Mouse (Mus musculus) forebrain, embryonic 16.5 days (tissue): ENCODE measurements around the gene BC028528. TPM values are rescaled to one million over a fixed set of nuclear protein-coding genes. Genes with fewer than 3 reads are reported as not detected.
A peak's percentile ranks its signal among the peaks of the same experiment; 100 is the strongest.

ENCODE experiments used
- ATAC-seq: fragments of 200-750 bp; cut with Nextera tagmentation; 2 replicates; pipeline ENCODE4 v1.8.0; 2017; ENCODE audit warnings: mild to moderate bottlenecking, moderate library complexity
- H3K27ac ChIP-seq: fragments of 300-500 bp; sonication (generic); 2 replicates; pipeline ENCODE4 v1.5.1; 2014; ENCODE audit warnings: low read length, control low read depth
- H3K27me3 ChIP-seq: fragments of 300-500 bp; sonication (generic); replicated peaks from 2 replicates; pipeline ENCODE4 v1.6.1; 2014; ENCODE audit warnings: low read length; ENCODE audit not compliant: control insufficient read depth, insufficient read depth
- H3K36me3 ChIP-seq: fragments of 300-500 bp; sonication (generic); 2 replicates; pipeline ENCODE4 v1.6.1; 2014; ENCODE audit not compliant: control insufficient read depth, insufficient read depth
- H3K4me1 ChIP-seq: fragments of 300-500 bp; sonication (generic); replicated peaks from 2 replicates; pipeline ENCODE4 v1.6.1; 2014; ENCODE audit warnings: low read length; ENCODE audit not compliant: control insufficient read depth, insufficient read depth
- H3K4me2 ChIP-seq: fragments of 300-500 bp; sonication (generic); 2 replicates; pipeline ENCODE4 v1.6.1; 2014; ENCODE audit warnings: mild to moderate bottlenecking, low read length, control low read depth
- H3K4me3 ChIP-seq: fragments of 300-500 bp; sonication (generic); replicated peaks from 2 replicates; pipeline ENCODE4 v1.5.1; 2014; ENCODE audit warnings: mild to moderate bottlenecking, low read length, control low read depth
- H3K9ac ChIP-seq: fragments of 300-500 bp; sonication (generic); replicated peaks from 2 replicates; pipeline ENCODE4 v1.6.1; 2014; ENCODE audit warnings: low read depth, low read length, control low read depth
- H3K9me3 ChIP-seq: fragments of 300-500 bp; sonication (generic); 2 replicates; pipeline ENCODE4 v1.6.1; 2016; ENCODE audit warnings: low read length; ENCODE audit not compliant: control insufficient read depth
- WGBS: fragments of 180-500 bp; shearing (Covaris S2); extraction: QIAGEN DNeasy Blood & Tissue Kit; methylation state at CpG from one replicate; pipeline ENCODE4 v1.1.7; 2014; 5-methylcytosine and 5-hydroxymethylcytosine counted together
- polyA plus RNA-seq: library from polyadenylated mRNA; unstranded; fragments of >200 nt; fragmentation: Nextera tagmentation; extraction: Ambion mirVana; gene quantifications from 2 replicates; pipeline ENCODE4 v1.2.1, GENCODE M21; 2015

The BC028528 gene
- polyA plus RNA-seq, 1 experiment from 2014 or later: 13.8 TPM

GRCm38 (mm10) chr3:95884400-95884799, 7.4 kb downstream of the BC028528 start:
- ATAC-seq: no peak
- peaks cover 10% of the 10 kb centered on the region for H3K4me1 ChIP-seq
- H3K4me2 ChIP-seq: no peak overlapping the region
- 0 out of 2 replicates have a peak, but pooled peaks cover 3% of the 10 kb centered on the region for H3K27me3 ChIP-seq
- H3K27ac ChIP-seq: no peak overlapping the region
- H3K9ac ChIP-seq: no peak overlapping the region
- 86% methylated on average over 5 of the region's 5 CpGs for WGBS
- no peaks in the 10 kb centered on the region for H3K36me3 ChIP-seq
- H3K9me3 ChIP-seq: no peaks in the 10 kb centered on the region
- H3K4me3 ChIP-seq: no peak overlapping the region

- H3K9me3 ChIP-seq: no peaks in the 10 kb centered on the region
- H3K27ac ChIP-seq: no peak overlapping the region
- peaks cover 10% of the 10 kb centered on the region for H3K4me1 ChIP-seq
- H3K27me3 ChIP-seq: 0 out of 2 replicates have a peak, but pooled peaks cover 3% of the 10 kb centered on the region
- WGBS: 3% methylated on average over 24 of the region's 24 CpGs
- no peak for ATAC-seq
- H3K36me3 ChIP-seq: no peaks in the 10 kb centered on the region
- peak overlapping the region; percentile 100 for H3K4me2 ChIP-seq
- H3K9ac ChIP-seq: peak overlapping the region; percentile 38; the same call in 1 of the 2 replicates
- peak overlapping the region; percentile 55 for H3K4me3 ChIP-seq
These were observed 8.9 kb downstream of the BC028528 start for GRCm38 (mm10) chr3:95882816-95883425.

GRCm38 (mm10) chr3:95881979-95882815, 9.6 kb downstream of the BC028528 start, which contains the start of gene Ciart:
TSS of gene Ciart (minus strand) at chr3:95882251.
- H3K9ac ChIP-seq: peak within 1 kb of the TSS; percentile 56
- H3K27ac ChIP-seq: no peak within 1 kb of the TSS
- H3K4me2 ChIP-seq: peak within 1 kb of the TSS; percentile 100
- no peaks in the 10 kb centered on the region for H3K9me3 ChIP-seq
- peak; percentile 100 for ATAC-seq
- H3K4me3 ChIP-seq: peak within 1 kb of the TSS; percentile 55
- H3K4me1 ChIP-seq: peaks cover 10% of the 10 kb centered on the region
- under 1% methylated on average over 66 of the region's 66 CpGs for WGBS
- no peaks in the 10 kb centered on the region for H3K36me3 ChIP-seq
- 0 out of 2 replicates have a peak, but pooled peaks cover 3% of the 10 kb centered on the region for H3K27me3 ChIP-seq

- Histone ChIP-seq H3K9ac (no peak overlapping the region), H3K4me2 (no peak overlapping the region), H3K4me3 (no peak overlapping the region), H3K4me1 (peaks cover 10% of the 10 kb centered on the region), H3K27me3 (0 out of 2 replicates have a peak, but pooled peaks cover 3% of the 10 kb centered on the region), H3K9me3 (no peaks in the 10 kb centered on the region), H3K27ac (no peak overlapping the region), H3K36me3 (no peaks in the 10 kb centered on the region)
- ATAC-seq: no peak
- WGBS: 89% methylated on average over 4 of the region's 4 CpGs
These were observed 12.7 kb downstream of the BC028528 start for GRCm38 (mm10) chr3:95879063-95879462.

- Histone ChIP-seq H3K9ac (peak overlapping the region; percentile 33; the same call in 1 of the 2 replicates), H3K4me1 (peaks cover 14% of the 10 kb centered on the region), H3K4me2 (peak overlapping the region; percentile 77), H3K27ac (no peak overlapping the region), H3K9me3 (no peaks in the 10 kb centered on the region), H3K4me3 (peak overlapping the region; percentile 79), H3K27me3 (no peaks in the 10 kb centered on the region), H3K36me3 (no peaks in the 10 kb centered on the region; the same call in 1 of the 2 replicates)
- WGBS: 76% methylated on average over 7 of the region's 7 CpGs
- no peak for ATAC-seq
These were observed 19.8 kb downstream of the BC028528 start for GRCm38 (mm10) chr3:95872048-95872447.

- Histone ChIP-seq H3K4me2 (peak within 1 kb of the TSS; percentile 77), H3K9ac (peak within 1 kb of the TSS; percentile 73), H3K4me3 (peak within 1 kb of the TSS; percentile 79), H3K9me3 (no peaks in the 10 kb centered on the region), H3K4me1 (peaks cover 14% of the 10 kb centered on the region), H3K27ac (peak within 1 kb of the TSS; percentile 70), H3K36me3 (no peaks in the 10 kb centered on the region; the same call in 1 of the 2 replicates), H3K27me3 (no peaks in the 10 kb centered on the region)
- WGBS: under 1% methylated on average over 33 of the region's 33 CpGs
- ATAC-seq: peak; percentile 94
These were observed 20.4 kb downstream of the BC028528 start, which contains the start of gene Mrps21 for GRCm38 (mm10) chr3:95871392-95871867. TSS of gene Mrps21 (minus strand) at chr3:95871519.

- Histone ChIP-seq H3K4me3 (peak overlapping the region; percentile 79), H3K27ac (no peak overlapping the region; the same call in 1 of the 2 replicates), H3K4me2 (peak overlapping the region; percentile 77), H3K27me3 (no peaks in the 10 kb centered on the region), H3K9me3 (no peaks in the 10 kb centered on the region), H3K4me1 (peaks cover 14% of the 10 kb centered on the region), H3K36me3 (no peaks in the 10 kb centered on the region; the same call in 1 of the 2 replicates), H3K9ac (peak overlapping the region; percentile 73)
- ATAC-seq: peak; percentile 39
- 7% methylated on average over 15 of the region's 15 CpGs for WGBS
These were observed 20.8 kb downstream of the BC028528 start for GRCm38 (mm10) chr3:95870976-95871375.

GRCm38 (mm10) chr3:95867408-95867807, 24.4 kb downstream of the BC028528 start:
- peaks cover 3% of the 10 kb centered on the region for H3K36me3 ChIP-seq
- no peak overlapping the region for H3K4me3 ChIP-seq
- no peak overlapping the region for H3K4me2 ChIP-seq
- H3K9ac ChIP-seq: no peak overlapping the region
- 95% methylated on average over 2 of the region's 2 CpGs for WGBS
- ATAC-seq: no peak
- no peaks in the 10 kb centered on the region for H3K27me3 ChIP-seq
- H3K9me3 ChIP-seq: no peaks in the 10 kb centered on the region
- H3K4me1 ChIP-seq: peaks cover 13% of the 10 kb centered on the region
- no peak overlapping the region for H3K27ac ChIP-seq

- H3K9ac ChIP-seq: no peak overlapping the region
- H3K27me3 ChIP-seq: no peaks in the 10 kb centered on the region
- no peak for ATAC-seq
- WGBS: 88% methylated on average over 5 of the region's 5 CpGs
- H3K36me3 ChIP-seq: peaks cover 3% of the 10 kb centered on the region
- H3K9me3 ChIP-seq: no peaks in the 10 kb centered on the region
- no peak overlapping the region for H3K27ac ChIP-seq
- H3K4me3 ChIP-seq: no peak overlapping the region
- H3K4me2 ChIP-seq: no peak overlapping the region
- peaks cover 8% of the 10 kb centered on the region for H3K4me1 ChIP-seq
These were observed 25.7 kb downstream of the BC028528 start for GRCm38 (mm10) chr3:95866071-95866470.
